Mouse (Mus musculus): ENCODE data around the gene Gramd1b. TPM values are rescaled to one million over a fixed set of nuclear protein-coding genes. Genes with fewer than 3 reads are reported as not detected.

Gene Gramd1b
- polyA plus RNA-seq, 3 experiments from 2014 or later = 69.8 to 81.5 (median 80.6) TPM

DNA sequence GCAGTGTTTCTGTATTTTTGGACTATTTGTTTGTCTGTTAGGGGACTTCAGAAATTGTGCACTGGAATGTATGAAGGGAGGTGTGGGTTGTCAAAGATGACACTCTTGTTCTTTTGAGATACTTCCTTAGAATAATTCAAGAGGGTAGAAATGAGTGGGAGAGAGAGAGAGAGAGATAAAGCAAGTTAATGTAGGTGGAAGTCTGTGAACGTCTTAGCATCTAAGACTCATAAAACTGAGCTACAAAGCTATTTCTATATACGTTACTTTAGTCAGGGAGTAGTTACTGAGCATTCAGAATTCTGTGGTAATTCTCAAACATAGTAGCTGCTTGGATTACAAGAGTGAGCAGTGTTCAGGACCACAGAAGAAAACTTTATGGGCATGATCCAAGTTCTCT is 19.2 kb downstream of the Gramd1b start:
- no peak for ATAC-seq

DNA sequence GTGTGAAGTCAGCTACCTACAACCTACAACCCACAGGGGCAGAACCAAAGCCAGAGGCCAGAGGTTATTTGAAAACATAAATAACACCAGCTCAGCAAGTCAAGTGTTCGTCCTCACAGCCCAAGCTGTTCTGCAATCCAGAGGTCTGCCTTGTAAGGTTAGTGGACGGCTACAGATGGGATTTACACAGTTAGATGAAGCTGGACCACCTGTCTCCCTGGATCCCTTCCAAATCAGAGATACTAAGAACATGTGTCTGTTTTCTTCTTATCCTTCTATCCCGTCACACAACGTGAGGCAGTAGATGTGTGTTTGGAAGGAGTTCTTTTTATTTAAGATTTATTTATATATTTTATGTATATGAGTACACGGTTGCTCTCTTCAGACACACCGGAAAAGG is 21.7 kb downstream of the Gramd1b start:
- ATAC-seq = no peak

DNA sequence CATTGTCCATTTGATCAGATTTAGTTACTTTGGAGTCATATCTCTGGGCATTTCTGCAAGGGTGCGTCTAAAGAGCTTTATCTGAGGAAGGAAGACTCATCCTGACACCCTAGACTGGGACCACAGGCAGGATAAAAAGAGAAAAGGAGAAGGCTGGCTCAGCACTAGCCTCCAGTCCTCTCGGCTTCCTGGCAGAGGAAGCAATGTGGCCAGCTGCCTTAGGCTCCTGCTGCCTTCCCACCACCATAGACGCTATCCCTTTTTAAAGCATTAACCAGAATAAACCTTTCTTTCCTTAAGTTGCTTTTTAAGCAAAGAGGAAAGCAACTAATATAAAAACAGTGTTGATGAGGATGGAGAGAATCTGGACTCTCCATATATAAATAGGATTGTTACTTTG is 24.6 kb downstream of the Gramd1b start:
- ATAC-seq = no peak

DNA sequence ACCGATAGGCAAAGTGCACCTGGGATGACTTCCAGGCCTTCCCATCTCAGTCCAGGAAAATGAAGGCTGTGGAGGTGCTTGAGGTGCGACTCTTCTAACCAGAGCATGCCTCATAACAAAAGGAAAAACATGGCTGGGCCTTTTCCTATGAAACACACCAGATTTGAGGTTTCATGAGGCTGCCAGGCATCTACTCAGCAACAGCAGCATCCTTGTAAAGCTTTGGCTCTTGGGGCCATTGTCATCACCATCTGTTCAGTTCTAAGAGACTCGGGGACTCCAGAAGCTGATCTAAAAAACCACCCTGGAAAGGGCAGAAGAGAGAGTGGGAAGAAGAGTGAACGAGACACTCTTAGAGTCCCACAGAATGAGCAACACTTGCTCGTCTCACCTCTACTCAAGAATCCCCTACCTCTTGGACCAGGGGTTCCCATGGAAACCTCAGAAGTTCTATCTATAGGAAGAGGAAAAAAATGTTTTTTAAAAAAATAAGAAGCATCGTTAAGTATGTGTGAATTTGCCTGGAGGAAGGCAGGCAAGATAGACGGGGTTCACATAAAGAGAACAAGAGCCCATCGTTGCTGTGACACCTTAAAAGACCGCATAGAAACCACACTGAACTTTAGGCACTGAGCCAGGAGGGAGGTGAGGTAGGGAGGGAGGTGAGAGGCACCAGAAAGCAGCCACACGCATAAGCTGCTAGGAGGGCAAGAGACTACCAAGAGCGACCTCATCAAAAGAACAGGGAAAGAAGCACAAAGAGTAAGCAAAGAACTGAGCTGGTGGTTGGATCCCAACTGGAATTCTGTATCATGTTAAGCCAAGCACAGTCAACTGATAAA is 25.5 kb downstream of the Gramd1b start:
- no peak for ATAC-seq

DNA sequence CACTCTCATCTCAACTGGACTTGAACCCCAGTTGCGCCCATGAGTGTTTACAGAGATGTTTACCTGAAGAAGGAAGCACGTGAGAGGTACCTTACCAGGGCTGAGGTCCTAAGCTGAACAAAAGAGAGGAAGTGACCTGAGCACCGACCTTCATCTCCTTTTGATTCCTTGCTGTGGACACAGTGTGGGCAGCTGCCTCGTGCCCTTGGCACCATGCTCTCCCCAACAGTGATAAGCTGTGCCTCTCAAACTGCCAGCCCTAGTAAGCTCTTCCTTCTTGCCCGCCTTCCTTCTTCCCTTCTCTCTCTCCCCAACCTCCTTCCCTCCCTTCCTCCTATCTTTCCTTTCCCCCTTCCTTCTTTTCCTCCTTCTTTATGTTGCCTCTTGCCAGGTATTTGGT is 26.3 kb downstream of the Gramd1b start:
- ATAC-seq = no peak

DNA sequence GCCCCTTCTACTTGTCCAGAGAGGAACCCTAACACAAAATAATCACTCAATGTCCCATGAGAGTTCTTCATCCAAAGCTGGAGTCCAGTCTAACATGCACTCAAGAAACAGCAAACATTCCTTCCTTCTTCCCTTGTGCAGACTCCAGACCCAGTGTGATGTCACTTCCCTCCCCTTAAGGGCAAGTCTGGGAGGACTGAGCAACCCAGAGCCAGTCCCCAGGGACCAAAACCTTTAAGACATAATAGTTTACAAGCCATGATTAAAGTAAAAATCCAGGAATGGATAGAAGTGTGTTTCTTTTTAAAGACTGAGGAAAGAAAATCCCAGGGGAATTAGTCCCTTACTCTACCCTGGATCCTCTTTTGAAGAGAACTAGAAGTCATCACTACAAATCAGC is 30.5 kb downstream of the Gramd1b start:
- ATAC-seq = no peak

DNA sequence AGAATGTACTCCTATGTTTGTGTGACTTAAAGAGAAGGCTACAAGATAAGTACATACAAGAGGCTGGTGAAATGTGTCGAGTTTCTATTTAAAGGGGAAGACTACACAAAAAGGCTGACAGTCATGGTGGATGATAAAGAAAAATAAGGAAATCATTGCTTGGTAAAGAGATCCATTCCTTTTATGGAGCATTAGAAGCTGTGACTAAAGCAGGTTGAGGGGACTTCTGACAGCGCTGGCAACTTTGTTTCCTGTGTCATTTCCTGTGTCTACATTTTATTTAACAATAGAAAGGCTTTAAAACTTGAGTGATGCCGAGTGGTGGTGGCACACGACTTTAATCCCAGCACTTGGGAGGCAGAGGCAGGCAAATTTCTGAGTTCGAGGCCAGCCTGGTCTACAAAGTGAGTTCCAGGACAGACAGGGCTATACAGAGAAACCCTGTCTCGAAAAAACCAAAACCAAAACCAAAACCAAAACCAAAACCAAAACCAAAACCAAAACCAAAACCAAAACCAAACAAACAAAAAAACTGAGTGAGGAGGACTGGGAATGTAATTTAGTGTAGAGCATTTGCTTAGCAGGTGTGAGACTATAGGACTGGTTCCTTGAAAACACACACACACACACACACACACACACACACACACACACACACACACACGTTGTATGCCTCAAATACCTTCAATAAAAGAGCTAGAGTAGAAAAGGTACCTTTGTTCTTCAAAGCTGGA is 48.7 kb downstream of the Gramd1b start:
- ATAC-seq = peak; percentile 74

DNA sequence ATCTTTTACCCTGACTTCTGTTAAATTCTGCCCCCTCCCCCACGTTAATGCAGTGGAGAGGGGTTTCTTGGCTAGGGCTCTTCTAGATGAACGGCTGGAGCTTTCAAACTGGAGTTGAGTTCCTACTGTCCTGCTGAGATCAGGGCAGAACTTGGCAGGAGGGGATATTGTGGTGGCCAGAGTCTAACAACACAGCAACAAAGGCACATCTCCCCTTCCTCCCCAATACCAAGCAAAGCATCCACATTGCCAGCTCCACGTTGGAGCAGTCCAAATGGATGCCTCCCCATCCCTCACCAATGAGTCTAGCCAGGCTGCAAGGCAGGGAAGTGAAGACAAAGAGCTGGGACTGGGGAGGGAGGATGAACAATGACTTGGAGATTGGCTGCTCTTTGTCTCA is 49.9 kb downstream of the Gramd1b start:
- ATAC-seq = no peak

DNA sequence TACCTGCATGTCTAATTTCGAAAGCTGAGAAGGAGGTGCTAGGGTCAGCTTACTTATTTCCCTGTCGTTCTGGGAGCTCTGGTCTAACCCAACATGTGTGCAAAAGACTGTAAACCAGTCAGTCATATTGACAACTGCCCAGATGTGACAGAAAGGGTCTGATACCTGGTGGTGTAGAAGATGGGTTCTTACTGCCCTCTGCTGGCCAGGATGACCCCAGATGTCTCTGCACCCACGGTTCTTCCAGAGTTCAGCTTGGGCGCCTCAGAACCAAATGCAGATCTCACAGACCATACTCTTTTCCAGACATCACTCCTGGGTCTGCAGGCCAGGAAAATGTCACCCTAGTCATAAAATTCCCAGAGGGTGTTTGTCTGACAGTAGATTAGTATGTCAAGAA is 51.9 kb downstream of the Gramd1b start:
- ATAC-seq = peak; percentile 71

DNA sequence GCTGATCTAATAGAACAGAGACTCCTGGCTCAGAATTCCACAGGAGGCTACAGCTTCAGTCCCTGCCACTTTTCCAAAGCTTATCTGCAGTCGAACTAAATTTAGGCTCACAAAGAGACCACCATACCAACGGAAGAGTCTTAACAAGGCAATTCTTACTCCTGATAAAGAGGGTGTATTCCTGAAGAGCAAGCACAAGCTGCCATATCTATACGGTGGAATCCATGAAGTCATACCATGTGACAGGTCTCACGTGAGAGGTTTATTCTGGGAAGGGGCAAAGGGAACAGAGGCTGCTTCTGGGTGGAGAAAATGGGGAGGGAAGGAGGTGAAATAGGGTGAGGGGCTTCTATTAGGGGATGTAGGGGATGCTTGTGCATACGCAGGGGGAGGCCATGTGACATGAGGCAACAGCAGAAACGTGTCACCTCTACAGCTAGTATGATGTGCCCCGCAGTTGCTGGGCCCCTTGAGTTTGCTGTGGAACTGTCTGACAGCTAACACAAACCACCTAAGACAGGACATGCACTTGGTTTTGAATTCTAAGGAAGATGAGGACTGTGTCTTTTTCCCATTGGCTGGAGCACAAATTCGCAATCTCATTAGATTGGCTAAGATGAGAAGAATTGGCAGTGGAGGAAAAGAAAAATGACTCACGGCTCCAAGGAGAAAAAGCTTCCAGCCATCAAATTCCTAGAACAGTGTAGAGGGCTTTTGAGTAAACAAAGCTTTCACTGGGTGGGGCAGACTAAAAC is 52.9 kb downstream of the Gramd1b start:
- ATAC-seq = no peak

DNA sequence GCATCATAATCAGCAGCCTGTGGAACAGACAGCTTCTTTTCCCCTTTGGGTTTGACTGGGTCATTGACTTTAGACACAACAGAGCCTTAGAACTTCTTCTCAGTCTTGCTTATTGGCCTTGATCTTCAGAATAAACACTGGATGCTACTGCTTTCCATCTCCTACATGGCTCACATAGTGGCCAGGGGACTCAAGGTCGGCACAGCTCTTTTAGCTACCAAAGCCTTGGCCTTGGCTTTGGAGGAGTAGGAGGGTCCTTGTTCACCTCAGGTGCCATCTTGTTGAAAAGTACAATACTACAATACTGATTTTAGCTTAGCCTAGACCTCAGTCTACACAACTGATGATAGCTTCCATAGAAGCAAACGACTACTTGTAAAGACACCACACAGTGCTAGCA is 53.6 kb downstream of the Gramd1b start:
- no peak for ATAC-seq

DNA sequence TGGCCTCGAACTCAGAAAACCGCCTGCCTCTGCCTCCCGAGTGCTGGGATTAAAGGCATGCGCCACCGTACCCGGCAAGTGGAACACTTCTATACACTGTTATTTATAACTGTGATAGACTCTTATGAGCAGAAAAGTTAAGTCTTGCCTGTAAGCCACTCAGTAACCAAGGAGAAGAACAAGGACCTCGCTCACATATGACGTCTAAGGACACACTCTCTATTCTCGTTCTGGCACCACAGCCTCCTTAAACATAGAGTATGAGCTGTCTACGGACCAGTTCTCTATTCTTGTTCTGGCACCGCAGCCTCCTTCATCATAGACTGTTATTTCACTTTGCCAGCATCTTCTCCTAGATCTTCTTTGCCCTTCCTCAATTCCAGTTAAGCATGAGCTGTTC is 55.1 kb downstream of the Gramd1b start:
- no peak for ATAC-seq

DNA sequence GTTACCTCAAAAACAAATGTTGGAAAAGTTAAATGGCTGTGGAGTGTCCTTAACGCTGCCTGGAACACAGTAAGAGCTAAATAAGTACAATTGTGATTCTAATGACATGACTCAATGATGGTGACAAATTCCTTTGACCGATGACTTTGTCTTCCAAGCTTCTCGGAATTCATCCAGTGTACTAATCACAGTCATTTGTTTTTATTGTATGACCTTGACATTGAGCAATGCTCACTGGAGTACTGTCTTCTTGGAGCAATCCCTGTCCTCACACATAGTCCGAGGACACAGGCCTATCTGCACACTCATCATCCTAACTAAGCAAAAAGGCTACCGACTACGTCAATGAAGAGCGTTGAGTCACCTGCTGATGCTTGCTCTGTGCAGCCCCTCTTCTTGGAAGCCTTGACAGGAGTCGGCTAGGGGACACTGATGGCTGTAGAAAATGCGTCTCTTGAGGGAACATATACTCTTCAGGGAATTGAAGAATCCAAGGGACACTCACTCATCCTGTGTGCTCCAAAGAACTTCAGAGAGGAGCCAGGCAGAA is 58.1 kb downstream of the Gramd1b start:
- no peak for ATAC-seq

DNA sequence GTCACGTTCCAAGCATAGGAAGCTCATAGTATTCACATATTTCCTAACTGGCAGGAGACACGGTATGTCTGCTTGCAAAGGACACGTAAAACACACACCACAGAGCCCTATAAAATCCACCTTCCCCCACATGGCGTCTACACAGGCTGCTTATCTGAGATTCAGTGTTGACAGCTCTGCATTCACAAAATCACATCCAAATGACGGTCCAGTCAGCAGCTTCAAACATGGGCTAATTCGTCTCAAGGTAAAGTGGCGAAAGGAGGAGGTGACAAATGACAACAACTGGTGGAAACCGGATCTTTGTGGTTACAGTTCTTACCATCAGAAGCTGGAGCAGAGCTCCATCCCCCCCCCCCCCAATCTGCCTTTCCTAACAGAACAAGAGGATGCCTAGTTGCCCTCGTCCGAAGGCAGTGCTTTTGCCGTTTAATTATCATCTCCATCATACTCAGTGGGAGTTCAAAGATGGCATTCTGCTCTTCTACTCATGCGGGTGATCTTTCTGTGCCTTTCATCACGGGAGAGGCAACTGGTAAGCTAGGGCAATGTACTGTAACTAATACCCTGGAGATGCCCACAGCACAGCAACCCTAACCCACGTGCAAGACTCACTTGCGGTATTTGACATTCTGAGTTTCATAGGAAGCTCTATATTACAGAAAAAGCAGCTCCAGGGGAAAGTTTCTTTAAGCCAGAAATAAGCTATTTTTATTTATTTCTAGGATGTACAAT is 61.6 kb downstream of the Gramd1b start:
- ATAC-seq = no peak

DNA sequence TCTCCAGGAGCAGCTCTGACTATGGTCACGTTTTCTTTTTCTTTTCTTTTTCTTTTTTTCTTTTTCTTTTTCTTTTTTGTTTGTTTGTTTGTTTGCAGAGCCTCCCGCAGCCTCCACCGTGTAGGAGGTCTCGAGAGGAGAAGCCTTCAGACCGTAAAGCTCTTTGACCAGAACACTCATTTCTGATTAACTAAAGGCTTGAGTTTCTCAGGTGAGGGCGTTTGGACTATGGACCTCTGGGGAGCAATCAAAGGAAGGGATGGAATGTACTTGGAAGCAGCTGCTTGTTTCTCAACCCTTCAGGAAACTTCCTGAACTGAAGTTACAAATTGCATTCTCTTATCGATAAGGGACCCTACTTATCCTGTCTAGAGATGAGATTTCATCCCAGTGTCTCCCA is 64.4 kb downstream of the Gramd1b start:
- ATAC-seq = no peak

DNA sequence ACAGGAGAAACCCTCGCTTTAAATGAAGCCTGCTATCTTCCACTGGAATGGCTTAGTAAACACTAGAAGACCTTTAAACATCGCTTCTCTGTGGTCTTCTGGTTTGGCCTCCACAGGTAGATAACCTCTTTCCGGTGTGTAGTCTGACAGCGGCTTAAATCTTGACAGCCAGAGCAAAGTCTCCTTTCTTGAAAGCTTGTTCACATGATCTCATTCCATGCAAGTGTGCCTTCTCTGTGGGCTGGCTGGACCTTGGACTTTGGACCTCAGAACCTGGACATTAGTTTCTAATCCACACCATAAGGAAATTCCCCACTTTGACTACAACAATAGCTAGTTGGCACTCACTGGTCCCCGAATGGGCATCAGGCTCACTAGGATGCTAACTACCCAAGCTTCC is 65.6 kb downstream of the Gramd1b start:
- ATAC-seq = no peak

DNA sequence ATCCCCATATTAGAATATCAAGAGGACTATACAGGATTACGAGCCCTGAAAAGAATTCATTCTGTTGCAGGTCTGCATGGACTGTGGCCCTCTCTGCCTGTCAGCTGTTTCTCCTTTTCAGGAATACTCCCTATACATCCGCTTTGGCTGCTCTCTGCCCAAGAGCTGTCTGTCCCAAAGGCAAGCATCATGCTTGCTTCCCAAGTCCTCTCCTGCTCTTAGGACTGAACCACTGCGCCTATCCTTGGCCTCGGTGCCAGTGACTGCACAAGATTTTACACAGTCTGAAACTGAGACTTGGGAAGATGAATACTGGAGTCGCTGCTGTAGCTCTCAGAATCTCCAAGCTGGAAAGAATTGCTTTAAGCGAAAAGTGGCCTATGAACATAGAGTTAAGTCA is 68.8 kb downstream of the Gramd1b start:
- ATAC-seq = no peak

DNA sequence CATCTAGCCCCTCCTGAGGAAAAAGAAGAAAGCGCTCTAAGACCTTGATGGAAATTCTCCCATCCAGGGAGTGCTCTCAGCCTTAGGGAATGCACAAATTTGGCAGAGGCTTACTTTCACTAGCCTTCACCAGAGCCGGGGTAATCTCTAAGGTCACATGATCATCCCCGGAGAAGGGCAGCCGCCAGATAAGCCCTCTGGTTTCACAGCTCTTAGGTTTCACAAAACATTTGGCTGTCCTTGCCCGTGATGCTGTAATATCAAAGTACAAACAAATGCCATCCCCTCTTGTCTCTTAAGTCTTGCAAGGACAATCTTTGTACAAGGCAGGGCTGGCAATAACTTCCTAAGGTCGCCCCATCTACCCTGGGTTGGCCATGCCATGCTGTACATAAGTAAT is 70.4 kb downstream of the Gramd1b start:
- ATAC-seq = no peak

DNA sequence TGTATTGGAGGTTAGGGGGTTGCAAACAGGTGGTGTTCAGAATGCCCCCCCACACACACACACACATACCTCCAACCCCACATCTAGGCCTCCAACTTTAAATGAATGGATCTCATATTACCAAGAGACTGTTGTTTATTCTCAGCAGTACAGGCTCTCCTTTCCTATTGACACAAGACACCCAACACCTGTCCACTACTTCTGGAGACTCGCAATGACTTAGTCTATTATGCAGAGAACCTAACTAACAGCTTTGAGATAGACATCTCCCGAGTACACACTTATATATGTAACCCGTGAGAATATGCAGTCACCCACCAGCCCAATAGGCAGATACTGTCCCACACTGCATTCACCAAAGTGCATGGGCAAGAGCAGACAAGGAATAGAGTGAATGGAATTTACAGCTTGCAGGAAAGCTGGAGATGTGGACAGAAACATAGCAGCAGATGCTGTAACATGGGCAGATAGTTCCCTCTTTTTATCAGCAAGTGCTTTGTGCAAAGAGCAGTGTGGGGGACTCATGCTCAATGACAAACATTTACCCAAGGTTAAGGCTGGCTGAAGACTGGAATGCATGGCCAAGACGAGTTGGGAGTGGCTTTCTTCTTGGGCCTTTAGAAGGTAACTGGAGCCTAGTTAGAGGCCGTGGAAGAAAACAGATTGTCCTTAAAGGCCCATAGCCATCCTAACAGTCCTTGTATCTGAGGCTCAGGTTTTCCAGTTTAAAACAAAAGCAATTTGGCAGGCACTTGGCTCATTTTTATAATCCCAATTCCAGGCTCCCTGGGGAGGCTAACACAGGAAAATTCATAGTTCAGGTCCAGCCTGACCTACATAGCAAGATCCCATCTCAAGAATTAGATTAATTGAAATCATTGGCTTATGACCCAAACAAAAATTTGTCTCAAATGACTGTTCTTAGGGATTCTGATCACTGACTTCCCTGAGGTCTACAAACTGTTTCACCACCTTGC is 71.6 kb downstream of the Gramd1b start:
- ATAC-seq = no peak

DNA sequence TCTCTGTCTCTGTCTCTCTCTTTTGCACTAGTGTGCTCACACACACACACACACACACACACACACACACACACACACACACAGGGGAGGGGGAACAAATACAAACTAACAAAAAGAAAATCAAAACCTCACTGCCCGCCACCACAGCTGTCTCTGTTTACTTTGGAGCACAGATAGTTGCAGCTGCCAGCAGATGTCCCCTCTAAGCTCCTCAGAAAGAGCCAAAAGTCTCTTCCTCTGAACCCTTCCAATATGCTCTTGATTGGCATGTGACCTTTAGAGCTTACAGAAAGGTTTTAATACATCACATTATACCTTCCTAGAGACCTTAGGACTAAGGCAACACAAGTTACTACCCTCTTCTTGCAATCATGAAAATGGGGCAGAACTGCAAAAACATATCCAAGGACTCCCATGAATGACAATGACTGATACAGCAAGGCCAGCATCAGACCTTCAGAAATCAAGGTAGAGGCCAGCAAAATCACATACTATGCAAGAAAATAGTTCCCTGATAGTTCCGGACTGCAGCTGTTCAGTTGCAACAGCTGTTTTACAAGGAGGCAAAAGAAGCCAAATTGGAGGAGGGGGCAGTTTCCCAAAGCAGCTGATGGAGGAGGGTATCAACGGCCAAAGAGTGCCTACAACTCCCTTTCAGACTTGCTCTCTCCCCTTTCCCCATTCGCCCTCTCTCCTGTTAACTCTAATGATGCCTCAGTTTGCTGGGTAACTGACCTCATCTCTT is 72.5 kb downstream of the Gramd1b start:
- no peak for ATAC-seq

Data from inflammation-experienced regulatory T-cells, adult 6 months (primary cell).